Mouse (Mus musculus): ENCODE data around the gene Nudc. TPM values are rescaled to one million over a fixed set of nuclear protein-coding genes. Genes with fewer than 3 reads are reported as not detected.

Gene Nudc
- total RNA-seq, 2 experiments from 2014 or later = 106 to 120 TPM

DNA sequence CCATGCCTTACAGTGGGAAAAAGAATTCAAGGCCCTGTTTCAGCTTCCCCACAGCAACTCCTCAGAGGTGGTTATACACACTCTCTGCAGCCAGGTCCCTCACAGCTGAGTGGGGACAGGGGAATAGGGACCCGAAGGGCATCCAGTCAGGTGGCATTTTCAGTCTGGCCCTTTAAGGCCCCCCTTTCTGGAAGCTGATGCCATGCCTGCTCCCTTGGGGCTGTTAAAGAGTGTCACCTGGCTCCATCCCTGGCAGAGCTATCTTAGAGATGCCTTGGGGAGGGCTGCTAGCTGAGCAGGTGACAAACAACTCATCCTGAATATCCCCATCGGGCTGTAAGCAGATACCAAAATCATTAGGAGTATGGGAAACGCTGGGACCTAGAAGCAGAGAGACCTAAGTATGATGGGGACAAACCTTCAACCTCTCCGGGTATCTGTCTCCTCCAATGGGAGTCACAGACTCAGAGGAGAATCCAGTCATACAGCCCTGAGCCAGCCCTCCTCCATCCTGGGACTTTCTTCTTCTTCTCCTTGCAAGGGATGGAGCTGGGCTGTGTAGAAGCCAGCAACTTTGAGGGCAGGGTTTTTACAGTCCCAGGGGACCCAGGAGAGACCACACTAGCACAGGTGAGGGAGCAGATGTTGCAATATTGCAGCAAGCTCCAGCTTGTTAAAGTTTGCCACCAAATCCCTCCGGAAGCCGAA, 48.9 kb downstream of the Nudc start:
- intact Hi-C loops (cut with DNase I) = no loop called here
- no peak for DNase-seq (ENCODE audit: extremely low spot score in 1 of 2, low spot score in 2 of 2)

DNA sequence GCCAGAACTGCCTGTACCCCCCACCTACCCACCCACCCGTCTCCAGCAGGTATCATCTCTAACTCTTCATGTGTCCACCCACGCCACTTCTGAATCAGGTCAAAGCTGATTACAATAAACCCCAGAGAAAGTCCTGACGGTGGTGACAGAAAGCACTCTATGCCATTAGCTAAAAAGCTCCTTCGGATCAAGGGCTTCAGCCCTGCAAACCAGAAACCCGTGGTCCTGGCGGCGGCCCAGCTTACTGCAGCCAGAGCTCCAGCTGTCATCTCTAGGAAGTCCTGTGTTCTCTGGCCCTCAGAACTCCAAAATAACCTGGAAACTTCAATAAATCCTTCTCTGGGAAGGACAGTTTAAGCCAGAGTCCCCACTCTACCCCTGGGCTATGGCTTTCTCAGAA, 50.1 kb downstream of the Nudc start:
- DNase-seq (ENCODE audit: extremely low spot score in 1 of 2, low spot score in 2 of 2) = peak in 1 of 2 experiments; percentile 75
- intact Hi-C loops (cut with DNase I) = no loop called here

DNA sequence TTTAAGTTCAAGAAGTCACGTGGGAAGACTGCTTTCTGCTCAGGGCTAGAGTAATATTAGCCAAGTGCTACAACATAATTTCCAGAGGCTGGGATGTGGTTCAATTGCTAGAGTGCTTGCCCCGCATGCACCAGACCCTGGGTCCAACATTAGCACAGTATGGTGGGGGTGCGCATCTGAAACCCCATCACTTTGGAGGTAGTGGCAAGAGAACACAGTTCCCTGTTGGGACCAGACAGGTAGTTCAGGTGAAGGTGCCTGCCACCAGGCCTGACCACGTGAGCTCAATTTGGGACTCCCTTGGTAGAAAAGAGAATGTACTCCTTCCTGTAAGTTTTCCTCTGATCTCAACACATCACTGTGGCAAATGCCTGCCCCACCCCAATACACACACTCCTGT, 50.9 kb downstream of the Nudc start:
- intact Hi-C loops (cut with DNase I) = no loop called here
- DNase-seq (ENCODE audit: extremely low spot score in 1 of 2, low spot score in 2 of 2) = no peak

DNA sequence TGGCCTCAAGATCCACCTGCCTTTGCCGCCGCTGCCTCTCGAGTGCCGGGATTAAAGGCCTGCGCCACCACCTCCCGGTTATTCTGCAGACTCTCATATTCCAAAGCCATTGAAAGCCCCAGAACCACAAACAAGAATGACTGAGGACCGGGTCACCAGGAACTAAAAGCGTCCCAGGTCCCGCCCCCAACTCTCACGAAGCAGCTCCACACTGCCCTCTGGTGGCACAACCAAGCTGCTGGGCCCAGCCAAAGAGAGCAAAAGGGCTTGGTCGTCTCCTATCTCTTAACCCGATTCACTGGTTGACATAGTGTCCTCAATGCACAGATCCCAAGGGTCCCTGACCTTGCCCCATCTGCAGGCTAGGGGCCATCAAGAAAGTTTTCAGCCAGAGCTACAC, 51.4 kb downstream of the Nudc start:
- intact Hi-C loops (cut with DNase I) = no loop called here
- peak; percentile 63 to 89 for DNase-seq (ENCODE audit: extremely low spot score in 1 of 2, low spot score in 2 of 2)

DNA sequence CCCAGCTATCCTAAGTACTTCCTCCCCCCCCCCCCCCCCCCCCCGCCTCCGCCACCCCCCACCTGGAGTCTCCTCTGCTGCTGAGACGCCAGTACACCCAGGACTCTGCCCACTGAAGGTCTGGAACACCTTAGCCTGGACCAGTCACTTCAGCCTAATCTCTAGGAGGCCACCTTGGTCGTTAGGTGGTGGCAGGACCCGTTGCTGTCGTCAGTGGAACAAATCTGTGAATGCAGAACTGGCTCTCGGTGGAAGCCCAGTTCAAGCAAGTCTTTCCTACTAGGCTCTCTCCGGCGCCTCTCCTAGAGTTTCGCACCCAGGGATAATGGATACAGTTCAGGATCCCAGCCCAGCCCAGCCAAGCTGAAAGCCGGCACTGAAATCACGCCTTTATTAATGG, 51.9 kb downstream of the Nudc start:
- intact Hi-C loops (cut with DNase I) = no loop called here
- DNase-seq (ENCODE audit: extremely low spot score in 1 of 2, low spot score in 2 of 2) = no peak

DNA sequence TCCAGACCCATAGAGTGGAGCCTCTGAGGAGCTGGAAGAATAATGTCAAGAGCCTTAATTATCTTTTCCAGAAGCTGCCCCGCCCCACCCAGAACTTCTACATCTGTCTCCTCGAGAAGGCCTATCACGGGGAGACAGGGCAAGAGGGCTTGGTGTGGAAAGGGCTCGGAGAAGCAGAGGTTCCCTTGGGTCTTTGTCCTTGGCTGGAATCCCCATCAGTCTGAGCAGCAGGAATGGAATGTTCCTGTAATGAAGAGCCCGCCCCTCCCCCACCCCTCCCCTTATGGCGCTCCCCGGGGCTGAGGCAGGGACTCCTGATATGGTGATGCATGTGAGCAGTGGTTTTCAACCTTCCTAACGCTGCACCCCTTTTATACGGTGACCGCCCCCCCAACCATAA, 54.0 kb downstream of the Nudc start:
- DNase-seq (ENCODE audit: extremely low spot score in 1 of 2, low spot score in 2 of 2) = no peak
- intact Hi-C loops (cut with DNase I) = no loop called here

DNA sequence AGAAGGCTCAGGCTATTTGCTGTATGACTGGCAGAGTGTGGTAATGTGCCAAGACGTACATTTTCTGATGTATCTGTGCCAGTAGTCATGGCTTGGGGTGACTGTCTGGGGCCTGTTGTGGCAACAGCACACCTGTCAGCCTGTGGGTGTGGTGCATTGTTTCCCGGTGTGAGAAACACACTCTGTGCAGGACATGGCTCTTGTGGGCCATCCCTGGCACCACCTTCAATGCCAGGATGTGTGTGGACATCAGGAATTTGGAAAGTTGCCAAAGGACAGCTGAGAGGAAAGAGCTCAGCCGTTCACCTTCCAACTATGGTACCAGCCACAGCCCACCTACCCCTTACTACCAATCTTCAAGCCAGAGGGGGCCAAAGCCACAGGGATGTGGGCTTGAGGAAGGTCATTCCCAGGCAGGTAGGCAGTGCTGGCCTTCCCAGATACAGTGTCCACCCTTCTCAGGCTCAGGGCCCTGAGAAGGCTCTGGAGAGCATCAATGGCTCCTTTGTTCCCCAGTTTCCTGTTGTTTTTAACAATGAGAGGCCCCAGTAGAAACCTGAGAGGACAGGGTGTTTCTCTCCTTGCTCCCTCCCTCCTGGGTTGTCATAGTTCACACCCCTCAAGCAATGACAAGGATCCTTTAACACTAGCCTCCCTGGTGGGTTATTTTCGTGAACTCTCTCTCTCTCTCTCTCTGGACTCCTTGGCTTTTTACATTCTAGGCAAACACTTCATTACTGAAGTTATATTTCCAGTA, 56.1 kb downstream of the Nudc start:
- no peak for DNase-seq (ENCODE audit: extremely low spot score in 1 of 2, low spot score in 2 of 2)
- intact Hi-C loops (cut with DNase I) = no loop called here

DNA sequence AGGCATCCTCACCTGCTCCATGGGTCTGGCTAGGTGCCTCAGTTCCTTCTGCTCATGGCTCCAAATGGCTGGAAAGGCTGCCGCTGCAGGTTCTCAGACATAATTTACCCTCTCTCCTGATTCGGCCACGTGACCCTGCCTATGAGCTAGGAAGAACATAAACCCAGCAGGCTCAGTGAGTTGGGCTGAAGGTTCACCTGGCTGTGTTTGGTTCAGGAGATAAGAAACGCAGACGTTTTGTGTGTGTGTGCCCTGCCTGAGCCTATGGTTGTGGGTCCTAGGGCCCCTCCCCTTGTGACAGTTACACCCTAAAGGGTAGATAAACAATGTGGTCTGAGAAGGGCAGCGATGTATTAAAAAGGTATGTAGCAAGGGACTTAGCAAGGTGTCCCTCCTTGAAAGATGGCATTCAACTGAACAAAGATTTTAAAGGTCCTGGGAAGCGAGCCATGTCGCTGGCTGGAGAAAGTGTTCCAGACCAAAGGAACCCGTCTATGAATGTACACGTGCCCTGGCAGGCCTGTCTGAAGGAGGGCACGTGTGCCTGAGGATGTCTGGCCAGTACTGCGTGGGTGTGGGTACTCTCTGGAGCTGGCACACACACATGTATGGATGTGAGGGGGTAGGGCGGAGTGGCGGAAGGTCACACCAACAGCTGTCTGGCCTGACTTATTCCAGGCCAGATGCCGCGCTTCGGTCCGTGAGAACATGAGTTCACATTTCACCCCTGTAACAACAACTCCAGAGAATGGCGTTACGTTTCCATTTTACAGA, 57.0 kb downstream of the Nudc start:
- no peak for DNase-seq (ENCODE audit: extremely low spot score in 1 of 2, low spot score in 2 of 2)
- intact Hi-C loops (cut with DNase I) = no loop called here

DNA sequence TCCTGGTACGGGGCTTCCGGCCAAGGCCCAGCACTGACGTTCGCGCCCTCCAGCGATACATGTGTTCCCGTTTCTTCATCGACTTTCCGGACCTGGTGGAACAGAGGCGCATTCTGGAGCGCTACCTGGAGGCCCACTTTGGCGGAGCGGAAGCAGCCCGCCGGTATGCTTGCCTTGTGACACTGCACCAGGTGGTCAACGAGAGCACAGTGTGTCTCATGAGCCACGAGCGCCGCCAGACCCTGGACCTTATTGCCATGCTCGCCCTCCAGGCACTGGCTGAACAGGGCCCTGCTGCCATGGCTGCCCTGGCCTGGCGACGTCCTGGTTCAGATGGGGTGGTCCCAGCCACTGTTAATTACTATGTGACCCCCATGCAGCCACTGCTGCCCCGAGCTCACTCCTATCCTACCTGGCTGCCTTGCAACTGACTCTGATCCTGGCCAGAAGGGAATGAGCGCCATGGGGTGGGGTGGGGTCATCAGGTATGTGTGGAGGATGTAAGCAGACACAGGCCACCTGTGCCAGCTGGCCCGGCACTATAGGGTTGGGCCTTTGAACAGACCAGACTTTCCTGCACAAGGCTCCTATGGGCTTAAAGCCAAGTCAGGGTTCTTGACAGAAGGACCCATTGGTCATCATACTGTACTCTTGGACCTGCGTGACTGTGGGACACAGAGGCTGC, 59.0 kb downstream of the Nudc start:
- no peak for DNase-seq (ENCODE audit: extremely low spot score in 1 of 2, low spot score in 2 of 2)
- intact Hi-C loops (cut with DNase I) = no loop called here

DNA sequence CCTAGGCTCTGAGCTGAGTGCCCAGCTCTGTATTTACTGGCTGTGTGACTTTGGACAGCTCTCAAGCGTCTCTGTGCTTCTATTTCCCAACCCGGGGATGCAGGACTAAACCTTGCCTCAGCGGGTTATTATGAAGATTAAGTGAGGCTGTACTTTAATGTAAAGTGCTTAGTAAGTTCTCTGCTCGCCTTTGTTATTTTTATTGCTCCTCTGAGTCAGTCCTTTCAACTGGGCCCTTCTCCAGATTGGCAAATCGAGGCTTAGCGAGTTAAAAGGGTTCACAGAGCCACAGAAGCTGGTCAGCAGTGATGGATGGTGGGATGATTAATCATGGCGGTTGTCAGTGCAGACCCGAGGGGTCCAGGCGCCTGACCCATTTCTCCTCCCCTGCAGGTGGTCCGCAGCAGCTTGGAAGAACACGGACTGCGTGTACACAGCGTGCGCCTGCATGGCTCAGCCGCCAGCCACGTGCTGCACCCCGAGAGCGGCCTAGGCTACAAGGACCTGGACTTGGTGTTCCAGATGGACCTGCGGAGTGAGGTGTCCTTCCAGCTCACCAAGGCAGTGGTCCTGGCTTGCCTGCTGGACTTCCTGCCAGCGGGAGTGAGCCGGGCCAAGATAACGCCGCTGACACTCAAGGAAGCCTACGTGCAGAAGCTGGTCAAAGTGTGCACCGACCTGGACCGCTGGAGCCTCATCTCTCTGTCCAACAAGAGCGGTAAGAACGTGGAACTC, 59.9 kb downstream of the Nudc start:
- intact Hi-C loops (cut with DNase I) = no loop called here
- no peak for DNase-seq (ENCODE audit: extremely low spot score in 1 of 2, low spot score in 2 of 2)

DNA sequence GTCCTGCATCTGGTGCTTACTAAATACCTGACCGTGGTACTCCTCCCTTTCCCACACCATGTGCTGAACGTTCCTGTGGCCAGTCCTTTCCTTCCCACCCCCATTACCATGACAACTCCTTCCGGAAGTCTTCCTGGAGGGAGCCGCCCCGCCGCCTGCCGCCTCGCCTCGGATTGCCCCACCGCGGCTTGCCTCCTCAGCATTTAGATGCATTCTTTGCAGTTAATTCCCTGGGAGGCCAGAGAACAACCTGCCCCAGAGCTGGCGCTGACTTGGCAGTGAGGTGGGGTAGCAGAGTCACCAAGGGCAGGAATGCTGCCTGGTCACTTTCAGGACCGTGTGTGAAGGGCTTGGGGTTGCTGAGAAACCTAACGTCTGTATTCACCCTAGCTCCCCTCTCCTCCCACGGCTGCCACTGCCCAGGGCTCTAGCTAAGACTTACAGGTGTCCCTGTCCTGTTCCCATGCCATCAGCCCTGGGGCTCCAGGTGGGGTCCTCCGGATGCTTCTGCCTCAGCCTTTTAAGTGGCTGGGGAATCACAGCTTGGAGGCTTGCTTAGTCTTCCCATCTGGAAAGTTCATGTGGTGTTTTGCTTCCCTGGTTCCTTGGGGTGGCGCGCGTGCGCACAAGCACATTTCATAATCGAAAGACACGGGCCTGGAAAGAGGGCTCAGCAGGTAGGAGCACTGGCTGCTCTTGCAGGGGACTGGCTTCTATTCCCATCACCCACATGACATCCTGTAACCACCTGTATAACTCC, 61.4 kb downstream of the Nudc start:
- intact Hi-C loops (cut with DNase I) = no loop called here
- peak in 1 of 2 experiments; percentile 66 for DNase-seq (ENCODE audit: extremely low spot score in 1 of 2, low spot score in 2 of 2)

Small RNA genes within 50 kb of the gene (microRNA-seq; reads per million reads assigned to microRNA genes)
- gene Gm23158 = not detected

Other genes with a start within 250 kb of the Nudc start
- gene Wdtc1, start 192.5 kb downstream of the Nudc start, total RNA-seq (2021) = 10 to 100 TPM; 48.7 to 49.0 TPM
- gene Slc9a1, start 176.3 kb downstream of the Nudc start, total RNA-seq (2021) = 10 to 100 TPM; 37.3 to 40.9 TPM
- not detected for gene Tent5b, start 65.9 kb downstream of the Nudc start, total RNA-seq (2021)
- 100 to 1,000 TPM; 114 to 119 TPM for gene Trnp1, start 47.4 kb downstream of the Nudc start, total RNA-seq (2021)
- under 1 TPM in 1 of 2 experiments, not detected in 1; 0.47 TPM for gene Kdf1, start 27.0 kb downstream of the Nudc start, total RNA-seq (2021)
- not detected for gene Nr0b2, start 7.4 kb upstream of the Nudc start, total RNA-seq (2021)
- gene Gpatch3, start 28.7 kb upstream of the Nudc start, total RNA-seq (2021) = 1 to 10 TPM; 6.7 TPM
- gene Gpn2, start 38.4 kb upstream of the Nudc start, total RNA-seq (2021) = 10 to 100 TPM; 10.3 to 11.2 TPM
- gene Sfn, start 56.2 kb upstream of the Nudc start, total RNA-seq (2021) = 1 to 10 TPM; 1.4 to 1.7 TPM
- 10 to 100 TPM; 31.8 to 34.1 TPM for gene Zdhhc18, start 104.2 kb upstream of the Nudc start, total RNA-seq (2021)
- 10 to 100 TPM in 1 of 2 experiments, 1 to 10 TPM in 1; 8.8 to 10.1 TPM for gene Pigv, start 126.7 kb upstream of the Nudc start, total RNA-seq (2021)
- gene Arid1a, start 210.8 kb upstream of the Nudc start, total RNA-seq (2021) = 10 to 100 TPM; 76.0 to 76.8 TPM

Measured in left cerebral cortex, postnatal 10 days (tissue).